Mouse (Mus musculus) embryonic facial prominence, embryonic 15.5 days (tissue): ENCODE results near the gene Olfr1423. TPM values are rescaled to one million over a fixed set of nuclear protein-coding genes. Genes with fewer than 3 reads are reported as not detected.

Experiments used
- ATAC-seq: fragments of 200-750 bp; cut with Nextera tagmentation; 2 replicates; pipeline ENCODE4 v1.8.0; 2017; ENCODE audit warnings: low read depth, moderate TSS enrichment; ENCODE audit not compliant: insufficient number of reproducible peaks, low FRiP score, low TSS enrichment
- H3K27ac ChIP-seq: fragments of 300-500 bp; sonication (generic); replicated peaks from 2 replicates; pipeline ENCODE4 v1.5.1; 2015; ENCODE audit warnings: mild to moderate bottlenecking, inconsistent platforms
- H3K27me3 ChIP-seq: fragments of 300-500 bp; sonication (generic); 2 replicates; pipeline ENCODE4 v1.6.1; 2015; ENCODE audit warnings: inconsistent platforms
- H3K36me3 ChIP-seq: fragments of 300-500 bp; sonication (generic); 2 replicates; pipeline ENCODE4 v1.6.1; 2015; ENCODE audit warnings: mild to moderate bottlenecking, inconsistent platforms
- H3K4me1 ChIP-seq: fragments of 300-500 bp; sonication (generic); 2 replicates; pipeline ENCODE4 v1.6.1; 2015; ENCODE audit warnings: inconsistent platforms
- H3K4me2 ChIP-seq: fragments of 300-500 bp; sonication (generic); replicated peaks from 2 replicates; pipeline ENCODE4 v1.6.1; 2015; ENCODE audit warnings: mild to moderate bottlenecking, inconsistent platforms
- H3K4me3 ChIP-seq: fragments of 300-500 bp; sonication (generic); replicated peaks from 2 replicates; pipeline ENCODE4 v1.5.1; 2015; ENCODE audit warnings: mild to moderate bottlenecking, inconsistent platforms
- H3K9ac ChIP-seq: fragments of 300-500 bp; sonication (generic); 2 replicates; pipeline ENCODE4 v1.6.1; 2015; ENCODE audit warnings: inconsistent platforms
- H3K9me3 ChIP-seq: fragments of 300-500 bp; sonication (generic); replicated peaks from 2 replicates; pipeline ENCODE4 v1.6.1; 2016; ENCODE audit warnings: inconsistent platforms
- WGBS: fragments of 180-500 bp; shearing (Covaris S2); methylation state at CpG from one replicate; pipeline ENCODE4 v1.1.7; 2015; 5-methylcytosine and 5-hydroxymethylcytosine counted together
- polyA plus RNA-seq: library from polyadenylated mRNA; unstranded; fragments of >200 nt; fragmentation: Nextera tagmentation; extraction: Ambion mirVana; gene quantifications from 2 replicates; pipeline ENCODE4 v1.2.1, GENCODE M21; 2015

Gene Olfr1423
- polyA plus RNA-seq, 1 experiment from 2014 or later: not detected

DNA sequence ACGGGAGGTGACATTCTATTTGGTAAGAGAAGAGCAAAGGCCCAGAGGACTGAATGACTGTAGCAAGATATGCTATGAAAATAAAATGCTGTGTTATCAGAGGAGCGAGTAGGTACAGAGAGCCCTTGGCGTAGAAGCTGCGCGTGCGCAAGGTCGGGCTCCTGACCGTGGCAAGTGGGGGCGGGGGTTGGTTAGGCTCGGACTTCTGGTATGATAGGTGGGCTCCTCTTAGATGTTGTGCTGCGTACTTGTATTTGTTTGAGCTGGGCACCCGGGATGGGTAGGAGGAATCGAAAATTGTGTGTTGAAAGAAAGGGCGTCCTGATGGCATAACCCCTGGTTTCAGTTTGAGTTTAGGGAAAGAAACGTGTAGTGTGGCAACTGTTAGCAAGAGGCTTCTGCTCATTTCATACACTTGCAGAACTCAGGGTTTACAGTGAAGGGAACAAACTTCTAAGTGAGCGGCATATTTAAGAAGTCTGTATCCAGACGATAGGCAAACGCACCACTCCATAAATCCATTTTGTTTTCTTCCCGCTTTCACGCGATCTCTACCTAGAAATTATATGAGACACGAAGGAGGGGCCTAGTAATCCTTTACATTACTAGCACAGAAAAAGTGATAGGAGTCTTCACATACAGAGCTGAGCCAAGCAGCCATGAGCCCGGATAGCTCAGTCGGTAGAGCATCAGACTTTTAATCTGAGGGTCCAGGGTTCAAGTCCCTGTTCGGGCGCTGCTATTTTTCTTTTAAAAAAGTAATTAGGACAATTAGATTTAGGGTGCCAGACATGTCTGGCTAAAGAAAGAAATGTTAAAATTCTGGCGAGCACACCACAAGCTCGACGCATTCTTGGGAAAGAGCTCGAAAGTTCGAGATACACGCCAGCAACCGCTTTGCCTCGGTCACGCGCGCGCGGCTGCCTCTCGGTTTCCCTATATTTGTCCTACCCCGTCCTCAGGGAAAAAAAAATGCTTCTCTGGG, 35.4 kb downstream of the Olfr1423 start:
- H3K27me3 ChIP-seq: no peaks in the 10 kb centered on the region
- peak overlapping the region; percentile 57 for H3K4me2 ChIP-seq
- H3K36me3 ChIP-seq: no peaks in the 10 kb centered on the region
- H3K27ac ChIP-seq: peak overlapping the region; percentile 84
- H3K4me3 ChIP-seq: peak overlapping the region; percentile 58
- H3K9ac ChIP-seq: peak overlapping the region; percentile 37
- peaks cover 13% of the 10 kb centered on the region for H3K4me1 ChIP-seq
- under 1% methylated on average over 41 of the region's 41 CpGs for WGBS
- peak; percentile 69 for ATAC-seq
- no peaks in the 10 kb centered on the region for H3K9me3 ChIP-seq

- no peaks in the 10 kb centered on the region for H3K27me3 ChIP-seq
- H3K4me1 ChIP-seq: peaks cover 13% of the 10 kb centered on the region
- H3K4me2 ChIP-seq: peak overlapping the region; percentile 57
- no peak for ATAC-seq
- no peak overlapping the region for H3K9ac ChIP-seq
- H3K4me3 ChIP-seq: peak overlapping the region; percentile 58
- H3K36me3 ChIP-seq: no peaks in the 10 kb centered on the region
- no peak overlapping the region; the same call in 1 of the 2 replicates for H3K27ac ChIP-seq
- no peaks in the 10 kb centered on the region for H3K9me3 ChIP-seq
- 53% methylated on average over 9 of the region's 9 CpGs for WGBS
Observed at GRCm38 (mm10) chr19:12004216-12005008, 36.7 kb downstream of the Olfr1423 start.

DNA sequence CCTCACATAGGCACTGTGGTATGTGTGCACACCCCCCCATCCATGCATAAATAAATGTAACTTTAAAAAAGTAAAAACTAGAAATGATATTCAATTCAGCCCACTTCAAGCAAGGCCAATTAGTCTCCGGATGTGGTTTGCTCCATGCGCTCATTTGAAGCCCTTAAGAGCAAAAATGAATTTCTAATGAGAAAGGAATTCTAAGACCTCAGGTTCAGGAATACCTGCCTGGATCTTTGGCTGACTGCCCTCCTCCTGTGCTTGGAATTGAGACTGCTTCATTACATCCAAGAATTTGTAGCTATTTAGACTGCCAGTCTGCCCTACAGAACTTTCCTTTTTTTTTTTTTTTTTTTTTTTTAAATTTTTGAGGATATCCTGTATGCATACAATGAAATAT, 37.5 kb downstream of the Olfr1423 start:
- Histone ChIP-seq H3K9me3 (no peaks in the 10 kb centered on the region), H3K4me1 (peaks cover 8% of the 10 kb centered on the region), H3K27ac (no peak overlapping the region), H3K4me3 (no peak overlapping the region), H3K27me3 (no peaks in the 10 kb centered on the region), H3K9ac (no peak overlapping the region), H3K4me2 (no peak overlapping the region), H3K36me3 (no peaks in the 10 kb centered on the region)
- ATAC-seq: no peak
- 75% methylated on average over 2 of the region's 2 CpGs for WGBS

DNA sequence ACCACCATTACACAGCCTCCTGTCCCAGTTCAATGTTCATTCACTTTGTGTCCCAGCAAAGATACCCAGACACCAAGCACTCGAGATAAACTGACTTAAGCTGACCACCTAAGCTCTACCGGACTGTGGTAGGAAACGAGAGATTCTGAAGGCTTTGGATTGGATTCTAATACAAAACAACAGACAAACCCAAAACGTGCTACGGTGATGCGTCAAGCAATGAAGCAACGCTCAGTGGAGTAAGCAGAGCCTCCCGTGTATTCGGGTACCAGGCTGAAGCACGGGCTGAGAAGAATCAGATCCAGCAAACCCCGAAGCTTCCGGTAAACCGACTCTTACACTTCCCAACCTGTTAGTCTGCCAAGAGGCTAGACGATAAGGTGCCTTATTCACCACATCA, 38.3 kb downstream of the Olfr1423 start:
- no peaks in the 10 kb centered on the region for H3K9me3 ChIP-seq
- H3K27me3 ChIP-seq: no peaks in the 10 kb centered on the region
- H3K4me1 ChIP-seq: peaks cover 8% of the 10 kb centered on the region
- WGBS: 40% methylated on average over 14 of the region's 14 CpGs
- peak overlapping the region; percentile 8; the same call in 1 of the 2 replicates for H3K4me3 ChIP-seq
- H3K4me2 ChIP-seq: peak overlapping the region; percentile 26
- no peak overlapping the region for H3K27ac ChIP-seq
- no peak overlapping the region for H3K9ac ChIP-seq
- no peak for ATAC-seq
- H3K36me3 ChIP-seq: no peaks in the 10 kb centered on the region

- H3K4me1 ChIP-seq: peaks cover 8% of the 10 kb centered on the region
- H3K27ac ChIP-seq: no peak overlapping the region
- H3K27me3 ChIP-seq: no peaks in the 10 kb centered on the region
- H3K9me3 ChIP-seq: no peaks in the 10 kb centered on the region
- H3K9ac ChIP-seq: no peak overlapping the region
- 2% methylated on average over 11 of the region's 11 CpGs for WGBS
- H3K4me2 ChIP-seq: peak overlapping the region; percentile 26
- no peaks in the 10 kb centered on the region for H3K36me3 ChIP-seq
- ATAC-seq: peak; percentile 67
- H3K4me3 ChIP-seq: peak overlapping the region; percentile 8; the same call in 1 of the 2 replicates
Observed at GRCm38 (mm10) chr19:12002125-12002524, 39.0 kb downstream of the Olfr1423 start.

DNA sequence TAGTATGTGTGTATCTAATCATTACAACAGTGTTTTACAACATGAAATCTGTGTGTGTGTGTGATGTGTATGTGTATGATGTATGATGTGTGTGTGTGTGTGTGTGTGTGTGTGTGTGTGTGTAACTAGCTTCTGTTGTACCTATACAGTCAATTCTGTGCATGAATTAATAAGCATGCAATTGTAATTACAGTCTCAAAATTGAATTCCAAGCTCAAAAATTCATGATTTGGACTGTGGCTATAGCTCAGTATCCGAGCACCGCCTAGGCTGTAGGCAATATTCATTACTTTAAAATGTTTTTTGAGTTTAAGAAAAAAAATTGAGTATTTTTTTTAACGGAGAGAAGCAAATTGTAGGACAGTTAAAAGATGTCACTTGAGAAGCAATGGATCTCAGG, 39.4 kb downstream of the Olfr1423 start:
- H3K27ac ChIP-seq: no peak overlapping the region
- H3K4me2 ChIP-seq: no peak overlapping the region
- H3K4me1 ChIP-seq: peaks cover 8% of the 10 kb centered on the region
- no peaks in the 10 kb centered on the region for H3K36me3 ChIP-seq
- H3K9ac ChIP-seq: no peak overlapping the region
- ATAC-seq: no peak
- H3K4me3 ChIP-seq: no peak overlapping the region
- H3K27me3 ChIP-seq: no peaks in the 10 kb centered on the region
- no peaks in the 10 kb centered on the region for H3K9me3 ChIP-seq
- WGBS: 17% methylated on average over 3 of the region's 3 CpGs

- Histone ChIP-seq H3K9me3 (no peaks in the 10 kb centered on the region), H3K27me3 (no peaks in the 10 kb centered on the region), H3K4me3 (no peak overlapping the region), H3K4me2 (no peak overlapping the region), H3K4me1 (no peaks in the 10 kb centered on the region), H3K9ac (no peak overlapping the region), H3K36me3 (peaks cover 44% of the 10 kb centered on the region), H3K27ac (no peak overlapping the region)
- 48% methylated on average over 2 of the region's 2 CpGs for WGBS
- no peak for ATAC-seq
Observed at GRCm38 (mm10) chr19:11995722-11996448, 45.2 kb downstream of the Olfr1423 start.

GRCm38 (mm10) chr19:11994703-11995431, 46.2 kb downstream of the Olfr1423 start:
- Histone ChIP-seq H3K4me1 (no peaks in the 10 kb centered on the region), H3K36me3 (peaks cover 51% of the 10 kb centered on the region), H3K4me3 (no peak overlapping the region), H3K9ac (no peak overlapping the region), H3K27ac (no peak overlapping the region), H3K27me3 (no peaks in the 10 kb centered on the region), H3K9me3 (no peaks in the 10 kb centered on the region), H3K4me2 (no peak overlapping the region)
- WGBS: 89% methylated on average over 6 of the region's 6 CpGs
- no peak for ATAC-seq

- no peak overlapping the region for H3K9ac ChIP-seq
- no peak overlapping the region for H3K27ac ChIP-seq
- WGBS: 90% methylated on average over 10 of the region's 10 CpGs
- ATAC-seq: no peak
- H3K4me2 ChIP-seq: no peak overlapping the region
- no peaks in the 10 kb centered on the region for H3K9me3 ChIP-seq
- H3K4me1 ChIP-seq: no peaks in the 10 kb centered on the region
- no peak overlapping the region for H3K4me3 ChIP-seq
- no peaks in the 10 kb centered on the region for H3K27me3 ChIP-seq
- H3K36me3 ChIP-seq: peaks cover 69% of the 10 kb centered on the region
Observed at GRCm38 (mm10) chr19:11992441-11993029, 48.6 kb downstream of the Olfr1423 start.

GRCm38 (mm10) chr19:11992034-11992433, 49.1 kb downstream of the Olfr1423 start:
- peaks cover 74% of the 10 kb centered on the region for H3K36me3 ChIP-seq
- no peaks in the 10 kb centered on the region for H3K9me3 ChIP-seq
- no peak overlapping the region for H3K27ac ChIP-seq
- no peak for ATAC-seq
- H3K4me1 ChIP-seq: no peaks in the 10 kb centered on the region
- WGBS: 87% methylated on average over 9 of the region's 9 CpGs
- no peak overlapping the region for H3K4me2 ChIP-seq
- no peak overlapping the region for H3K9ac ChIP-seq
- no peak overlapping the region for H3K4me3 ChIP-seq
- no peaks in the 10 kb centered on the region for H3K27me3 ChIP-seq
